Mouse (Mus musculus) G1E (cell line): Measurements from ENCODE around the gene Ntm.

Experiments
- CTCF ChIP-seq: IDR thresholded peaks from 2 replicates; pipeline ENCODE4 v1.5.1; 2012; ENCODE audit warnings: low read depth, low read length, inconsistent platforms, mixed read lengths
- POLR2AphosphoS5 ChIP-seq: IDR thresholded peaks from 2 replicates; pipeline ENCODE4 v1.6.1; 2012; ENCODE audit warnings: low read depth, low read length, inconsistent platforms; ENCODE audit not compliant: insufficient replicate concordance
- TAL1 ChIP-seq: conservative IDR thresholded peaks from 2 replicates; pipeline ENCODE4 v1.6.1; 2012; ENCODE audit warnings: low read depth, low read length, inconsistent platforms, mixed read lengths

GRCm38 (mm10) chr9:29433910-29434309 lies 529.0 kb downstream of the Ntm start:
- TF ChIP-seq POLR2AphosphoS5, result no peak
- TF ChIP-seq CTCF, result no peak
- TF ChIP-seq TAL1, result no peak
